Mouse (Mus musculus): ENCODE results near the gene Cdc42ep3.

DNA sequence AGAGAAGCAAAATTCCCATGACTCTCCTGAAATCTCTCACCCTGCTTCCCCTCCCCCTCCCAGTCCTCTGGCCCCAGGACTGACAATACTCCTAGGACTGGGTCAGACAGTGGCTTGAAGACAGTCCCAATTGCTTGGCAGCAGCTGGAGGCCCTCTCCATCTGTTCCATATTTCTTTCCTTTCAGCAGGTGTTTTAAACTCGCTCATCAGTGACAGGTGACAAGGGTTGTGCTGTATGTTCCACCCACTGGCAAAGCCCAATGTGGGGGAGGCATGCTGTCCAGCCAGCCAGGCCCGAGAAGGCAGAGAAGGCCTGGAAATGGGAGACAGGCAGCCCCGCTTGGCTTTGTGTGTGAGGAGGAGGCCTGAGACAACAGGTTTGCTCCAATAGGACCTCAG lies 17.4 kb downstream of the Cdc42ep3 start:
- TF ChIP-seq POLR2A (IDR thresholded peaks at IDR 0.05; ENCODE audit: borderline replicate concordance, control insufficient read depth, low read depth, low read length) (no peak), CTCF (IDR thresholded peaks at IDR 0.05; ENCODE audit: control insufficient read depth, insufficient read depth, low read length) (no peak)
